Mouse (Mus musculus) testis, adult 2 months (tissue): ENCODE data around the gene Flvcr1.

ENCODE experiments used
- CTCF ChIP-seq: fragments of 200-500 bp; IDR thresholded peaks from 2 replicates; pipeline ENCODE4 v1.5.1; 2012; ENCODE audit warnings: low read depth, mild to moderate bottlenecking, inconsistent platforms, low read length, moderate library complexity; ENCODE audit not compliant: control insufficient read depth, insufficient read depth, insufficient replicate concordance
- POLR2A ChIP-seq: fragments of 200-500 bp; IDR thresholded peaks from 2 replicates; pipeline ENCODE4 v1.6.1; 2012; ENCODE audit warnings: low read depth, mild to moderate bottlenecking, inconsistent platforms, low read length, moderate library complexity; ENCODE audit not compliant: control insufficient read depth

- TF ChIP-seq POLR2A (no peak), CTCF (no peak)
Measured at GRCm38 (mm10) chr1:191000686-191001085, 25.3 kb downstream of the Flvcr1 start.
